Mouse (Mus musculus) limb, embryonic 14.5 days (tissue): ENCODE results near the gene Pmpca. TPM values are rescaled to one million over a fixed set of nuclear protein-coding genes. Genes with fewer than 3 reads are reported as not detected.

Experiments
- ATAC-seq: fragments of 200-750 bp; cut with Nextera tagmentation; 2 replicates; pipeline ENCODE4 v1.8.0; 2017; ENCODE audit warnings: low read depth, moderate number of reproducible peaks, moderate TSS enrichment; ENCODE audit not compliant: low FRiP score
- DNase-seq: peaks from one replicate; pipeline ENCODE4 v3.0.0-alpha.2; 2015; ENCODE audit warnings: low spot score
- H3K27ac ChIP-seq: fragments of 300-500 bp; sonication (generic); replicated peaks from 2 replicates; pipeline ENCODE4 v1.5.1; 2014; ENCODE audit warnings: low read depth, mild to moderate bottlenecking, low read length, moderate library complexity, mixed read lengths
- H3K27me3 ChIP-seq: fragments of 300-500 bp; sonication (generic); 2 replicates; pipeline ENCODE4 v1.6.1; 2014; ENCODE audit warnings: low read length, mixed read lengths; ENCODE audit not compliant: control insufficient read depth, insufficient read depth
- H3K36me3 ChIP-seq: fragments of 300-500 bp; sonication (generic); 2 replicates; pipeline ENCODE4 v1.6.1; 2014; ENCODE audit warnings: mild to moderate bottlenecking, low read length, moderate library complexity, mixed read lengths; ENCODE audit not compliant: control insufficient read depth, insufficient read depth
- H3K4me1 ChIP-seq: fragments of 300-500 bp; sonication (generic); 2 replicates; pipeline ENCODE4 v1.6.1; 2014; ENCODE audit warnings: antibody characterized with exemption, low read length, mixed read lengths; ENCODE audit not compliant: control insufficient read depth, insufficient read depth
- H3K4me2 ChIP-seq: fragments of 300-500 bp; sonication (generic); replicated peaks from 2 replicates; pipeline ENCODE4 v1.6.1; 2014; ENCODE audit warnings: low read depth, mild to moderate bottlenecking, low read length, moderate library complexity; ENCODE audit not compliant: severe bottlenecking
- H3K4me3 ChIP-seq: fragments of 300-500 bp; sonication (generic); replicated peaks from 2 replicates; pipeline ENCODE4 v1.5.1; 2014; ENCODE audit warnings: low read length
- H3K9ac ChIP-seq: fragments of 300-500 bp; sonication (generic); 2 replicates; pipeline ENCODE4 v1.6.1; 2014; ENCODE audit warnings: mild to moderate bottlenecking, low read depth, low read length, moderate library complexity; ENCODE audit not compliant: severe bottlenecking
- H3K9me3 ChIP-seq: fragments of 300-500 bp; sonication (generic); 2 replicates; pipeline ENCODE4 v1.6.1; 2016; ENCODE audit warnings: low read length; ENCODE audit not compliant: control insufficient read depth
- POLR2A ChIP-seq: fragments of 200-500 bp; IDR thresholded peaks from 2 replicates; pipeline ENCODE4 v1.8.0; 2012; ENCODE audit warnings: inconsistent platforms, mild to moderate bottlenecking, moderate library complexity, borderline replicate concordance; ENCODE audit not compliant: insufficient read depth, insufficient read length; ENCODE audit errors: extremely low read depth
- WGBS: fragments of 180-500 bp; shearing (Covaris S2); extraction: QIAGEN DNeasy Blood & Tissue Kit; methylation state at CpG from one replicate; pipeline ENCODE4 v1.1.7; 2014; 5-methylcytosine and 5-hydroxymethylcytosine counted together
- polyA plus RNA-seq, 2 experiments: library from polyadenylated mRNA; depleted of rRNA in 1 of 2; stranded (reverse) in 1 of 2; unstranded in 1 of 2; fragments of >200 nt; fragmentation: Nextera tagmentation in 1 of 2; extraction: Ambion mirVana in 1 of 2; gene quantifications; 2 replicates each; pipeline versions ENCODE4 v1.2.1 to v1.2.3; 2012 to 2014

The Pmpca gene
- polyA plus RNA-seq, 2 experiments, result 72.3 to 106 TPM

GRCm38 (mm10) chr2:26410931-26411411 lies 21.8 kb downstream of the Pmpca start:
- H3K4me2 ChIP-seq, result no peak overlapping the region
- H3K36me3 ChIP-seq, result peaks cover 69% of the 10 kb centered on the region

DNA sequence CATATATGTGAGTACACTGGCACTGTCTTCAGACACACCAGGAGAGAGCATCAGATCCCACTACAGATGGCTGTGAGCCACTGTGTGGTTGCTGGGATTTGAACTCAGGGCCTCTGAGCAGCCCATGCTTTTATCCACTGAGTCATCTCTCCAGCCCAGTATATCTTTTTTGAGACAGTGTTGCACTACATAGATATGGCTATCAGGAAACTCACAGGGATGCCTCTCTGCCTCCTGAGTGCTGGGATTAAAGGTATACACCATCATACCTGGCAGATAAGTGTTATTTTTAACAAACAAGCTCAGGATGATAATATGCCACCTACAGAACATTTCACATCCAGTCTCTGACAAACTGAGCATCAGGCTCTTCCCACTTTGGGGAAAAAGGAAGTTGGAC lies 27.9 kb downstream of the Pmpca start:
- H3K4me2 ChIP-seq, result no peak overlapping the region
- no peak overlapping the region for H3K27ac ChIP-seq
- ATAC-seq (no peak), DNase-seq (no peak)
- no peak overlapping the region for H3K9ac ChIP-seq
- no peaks in the 10 kb centered on the region for H3K4me1 ChIP-seq
- H3K27me3 ChIP-seq, result no peaks in the 10 kb centered on the region
- no peak for TF ChIP-seq POLR2A
- peaks cover 96% of the 10 kb centered on the region for H3K36me3 ChIP-seq
- no peak overlapping the region for H3K4me3 ChIP-seq
- H3K9me3 ChIP-seq, result no peaks in the 10 kb centered on the region

More at GRCm38 (mm10) chr2:26410931-26411411, 21.8 kb downstream of the Pmpca start:
- no peak for TF ChIP-seq POLR2A
- Histone ChIP-seq H3K27me3 (no peaks in the 10 kb centered on the region), H3K4me3 (no peak overlapping the region), H3K9me3 (no peaks in the 10 kb centered on the region), H3K27ac (no peak overlapping the region), H3K4me1 (peaks cover 22% of the 10 kb centered on the region), H3K9ac (no peak overlapping the region)
- 75% methylated on average over 4 of the region's 5 CpGs for WGBS
- ATAC-seq, result no peak
- no peak for DNase-seq

DNA sequence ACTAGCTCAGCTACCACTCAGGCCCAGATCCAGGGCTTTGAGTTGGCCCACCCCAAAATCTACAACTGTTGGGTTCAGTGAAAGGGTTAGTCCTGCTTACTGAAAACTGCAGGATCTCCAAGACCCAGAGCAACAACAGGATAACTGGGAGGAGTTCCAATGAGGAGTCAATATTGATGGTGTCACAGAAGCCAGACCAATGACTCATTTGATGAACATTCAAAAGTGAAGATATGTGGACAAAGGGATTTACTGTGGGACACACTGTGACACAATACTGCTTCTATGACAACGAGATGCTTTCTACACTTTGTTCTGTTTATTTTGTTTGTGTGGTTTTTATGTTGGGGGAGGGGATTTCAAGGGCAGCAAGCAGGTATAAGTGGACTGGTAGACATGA lies 29.0 kb downstream of the Pmpca start:
- H3K4me3 ChIP-seq, result no peak overlapping the region
- DNase-seq (no peak), ATAC-seq (no peak)
- H3K9ac ChIP-seq, result no peak overlapping the region
- H3K27ac ChIP-seq, result no peak overlapping the region
- no peaks in the 10 kb centered on the region for H3K27me3 ChIP-seq
- 90% methylated on average over 1 of the region's 1 CpGs for WGBS
- no peak overlapping the region for H3K4me2 ChIP-seq
- no peak for TF ChIP-seq POLR2A
- no peaks in the 10 kb centered on the region for H3K4me1 ChIP-seq
- H3K9me3 ChIP-seq, result no peaks in the 10 kb centered on the region
- peaks cover 96% of the 10 kb centered on the region for H3K36me3 ChIP-seq

GRCm38 (mm10) chr2:26421969-26422368 lies 32.8 kb downstream of the Pmpca start:
- no peak overlapping the region for H3K4me2 ChIP-seq
- no peak for ATAC-seq
- no peak overlapping the region for H3K4me3 ChIP-seq
- no peak overlapping the region for H3K27ac ChIP-seq
- TF ChIP-seq POLR2A, result no peak
- 95% methylated on average over 2 of the region's 2 CpGs for WGBS
- no peaks in the 10 kb centered on the region for H3K9me3 ChIP-seq
- H3K36me3 ChIP-seq, result peaks cover 97% of the 10 kb centered on the region
- no peaks in the 10 kb centered on the region for H3K4me1 ChIP-seq
- DNase-seq, result no peak
- no peak overlapping the region for H3K9ac ChIP-seq
- H3K27me3 ChIP-seq, result no peaks in the 10 kb centered on the region

DNA sequence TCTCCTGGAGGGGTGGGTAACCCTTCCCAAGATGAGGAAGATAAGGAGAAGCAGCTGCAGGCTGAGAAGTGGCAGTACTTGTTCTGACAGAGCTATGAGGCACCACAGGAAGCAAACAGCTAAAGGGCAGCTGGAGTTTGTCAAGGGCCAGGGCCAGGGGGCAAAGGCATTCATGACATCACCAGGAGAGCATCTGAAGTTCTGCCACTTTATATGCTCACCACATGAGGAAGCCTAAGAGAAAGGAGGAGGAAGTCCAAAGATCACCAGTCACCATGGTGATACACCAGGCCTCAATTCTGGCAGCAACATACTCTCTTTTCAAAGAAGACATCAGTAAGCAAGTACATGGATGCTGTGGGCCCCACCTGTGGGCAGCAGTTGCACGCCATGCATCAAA lies 33.9 kb downstream of the Pmpca start:
- no peak for TF ChIP-seq POLR2A
- Histone ChIP-seq H3K9ac (no peak overlapping the region), H3K4me1 (no peaks in the 10 kb centered on the region), H3K4me3 (no peak overlapping the region), H3K36me3 (peaks cover 98% of the 10 kb centered on the region), H3K27me3 (no peaks in the 10 kb centered on the region), H3K27ac (no peak overlapping the region), H3K4me2 (no peak overlapping the region), H3K9me3 (no peaks in the 10 kb centered on the region)
- ATAC-seq (no peak), DNase-seq (no peak)
- WGBS, result 79% methylated on average over 1 of the region's 1 CpGs

GRCm38 (mm10) chr2:26424541-26424940 lies 35.4 kb downstream of the Pmpca start:
- 91% methylated on average over 2 of the region's 2 CpGs for WGBS
- ATAC-seq, result no peak
- Histone ChIP-seq H3K9me3 (no peaks in the 10 kb centered on the region), H3K27me3 (no peaks in the 10 kb centered on the region), H3K36me3 (peaks cover 98% of the 10 kb centered on the region), H3K4me1 (no peaks in the 10 kb centered on the region), H3K9ac (no peak overlapping the region), H3K4me3 (no peak overlapping the region), H3K4me2 (no peak overlapping the region), H3K27ac (no peak overlapping the region)
- no peak for TF ChIP-seq POLR2A
- no peak for DNase-seq
